Mouse (Mus musculus) retina, embryonic 14.5 days (tissue): ENCODE data around the gene Hdac6.
A peak's percentile ranks its signal among the peaks of the same experiment; 100 is the strongest.
"Not testable (repeated sequence)": the region's sequence is repeated elsewhere in the genome, so short reads cannot be mapped to it uniquely, and the experiment has no call there.

ENCODE experiments used
- DNase-seq: peaks from one replicate; pipeline ENCODE4 v3.0.0-alpha.2; 2015; ENCODE audit warnings: low spot score

The Hdac6 gene

DNA sequence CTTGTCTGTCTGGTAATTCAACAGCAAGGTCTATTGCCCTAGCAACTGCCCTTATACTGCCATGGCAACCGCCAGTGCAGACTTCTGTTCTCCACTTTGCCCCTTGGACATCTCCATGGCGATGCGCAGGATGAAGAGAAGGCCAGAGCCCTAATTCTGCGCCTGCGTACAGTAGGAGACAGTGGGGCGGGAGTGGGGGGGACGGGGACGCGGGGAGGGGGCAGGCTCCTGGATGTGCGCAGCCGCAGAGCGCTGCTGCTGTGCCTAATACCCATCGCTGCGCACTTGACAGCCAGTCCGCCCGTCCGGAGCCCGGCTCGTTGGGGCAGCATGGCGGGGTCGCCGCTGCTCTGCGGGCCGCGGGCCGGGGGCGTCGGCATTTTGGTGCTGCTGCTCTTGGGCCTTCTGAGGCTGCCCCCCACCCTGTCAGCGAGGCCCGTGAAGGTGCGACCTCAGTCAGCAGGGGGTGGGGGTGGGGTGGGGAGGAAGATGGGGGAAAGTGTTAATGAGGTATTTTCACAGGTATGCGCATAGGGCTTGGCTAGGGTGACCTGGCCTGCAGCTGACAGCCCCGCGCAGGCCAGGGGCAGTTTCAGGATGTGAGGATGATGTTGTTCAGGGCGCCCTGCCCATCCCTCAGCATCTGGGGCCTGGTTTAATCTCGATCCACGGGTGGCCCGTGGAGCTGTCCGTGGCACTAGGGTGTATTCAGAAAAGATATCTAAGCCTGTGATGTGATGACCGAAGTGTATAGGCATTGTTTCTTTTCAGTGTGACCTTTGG is 27.9 kb downstream of the Hdac6 start, which contains the start of gene Pcsk1n:
TSS of gene Pcsk1n (plus strand) at position 222 of the 783 bp plus-strand sequence.
- DNase-seq = peak; percentile 79

DNA sequence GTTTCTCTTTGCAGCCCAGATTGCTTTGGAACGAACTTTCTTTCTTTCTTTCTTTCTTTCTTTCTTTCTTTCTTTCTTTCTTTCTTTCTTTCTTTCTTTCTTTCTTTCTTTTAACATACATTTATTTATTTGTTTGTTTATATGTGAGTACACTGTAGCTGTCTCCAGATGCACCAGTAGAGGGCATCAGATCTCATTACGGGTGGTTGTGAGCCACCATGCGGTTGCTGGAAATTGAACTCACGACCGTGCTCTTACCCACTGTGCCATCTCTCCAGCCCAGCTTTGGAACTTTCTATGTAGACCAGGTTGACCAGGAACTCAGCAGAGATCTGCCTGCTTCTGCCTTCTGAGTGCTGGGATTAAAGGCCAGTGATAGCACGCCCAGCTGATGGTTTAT is 29.7 kb downstream of the Hdac6 start:
- DNase-seq = not testable (repeated sequence)

DNA sequence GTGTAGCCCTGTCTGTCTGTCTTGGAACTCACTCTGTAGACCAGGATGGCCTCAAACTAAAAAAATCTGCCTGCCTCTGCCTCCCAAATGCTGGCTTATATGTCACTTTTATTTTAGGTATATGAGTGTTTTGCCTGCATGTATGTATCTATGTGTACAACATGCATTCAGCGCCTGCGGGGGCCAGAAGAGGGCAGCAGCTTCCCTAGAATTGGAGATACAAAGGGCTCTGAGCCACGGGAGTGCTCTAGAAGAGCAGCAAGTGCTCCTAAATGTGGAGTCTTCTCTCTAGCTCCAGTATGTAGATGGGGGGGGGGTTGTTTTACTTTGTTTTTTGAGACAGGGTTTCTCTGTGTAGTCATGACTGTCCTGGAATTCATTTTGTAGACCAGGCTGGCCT is 32.0 kb downstream of the Hdac6 start:
- DNase-seq = not testable (repeated sequence)

DNA sequence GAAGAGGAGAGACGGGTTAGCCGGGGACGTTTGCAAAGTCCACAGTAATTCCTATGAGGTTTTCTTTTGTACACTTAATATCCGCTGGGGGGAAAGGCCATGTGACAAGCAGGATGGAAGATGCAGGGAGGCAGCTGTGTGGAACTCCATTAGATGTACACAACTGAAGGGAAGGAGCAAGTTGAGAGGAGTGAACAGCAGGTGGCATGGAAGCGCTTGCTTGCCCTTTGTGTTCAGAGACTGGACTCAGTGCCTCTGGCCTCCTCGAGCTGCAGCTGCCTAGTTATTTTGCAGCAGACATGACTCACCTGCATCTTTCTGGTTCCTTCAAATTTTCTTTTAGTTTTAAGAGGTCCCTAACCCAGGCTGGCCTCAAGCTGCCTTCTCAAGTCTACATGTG is 37.2 kb downstream of the Hdac6 start:
- DNase-seq = no peak

DNA sequence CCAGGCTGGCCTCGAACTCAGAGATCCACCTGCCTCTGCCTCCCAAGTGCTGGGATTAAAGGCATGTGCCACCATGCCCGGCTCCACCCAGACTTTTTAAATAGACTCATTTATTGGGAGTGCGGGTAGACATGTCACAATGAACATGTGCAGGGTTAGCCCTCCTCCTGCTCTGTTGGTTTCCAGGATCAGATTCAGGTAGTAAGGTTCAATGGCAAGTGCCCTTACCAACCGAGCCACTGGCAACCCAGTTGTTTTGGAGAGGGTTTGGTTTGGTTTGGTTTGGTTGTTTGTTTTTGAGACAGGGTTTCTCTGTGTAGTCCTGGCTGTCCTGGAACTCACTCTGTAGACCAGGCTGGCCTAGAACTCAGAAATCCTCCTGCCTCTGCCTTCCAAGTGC is 38.4 kb downstream of the Hdac6 start, which contains the start of gene Gm10490:
TSS of gene Gm10490 (plus strand) at position 301 of the 400 bp plus-strand sequence.
- not testable (repeated sequence) for DNase-seq

DNA sequence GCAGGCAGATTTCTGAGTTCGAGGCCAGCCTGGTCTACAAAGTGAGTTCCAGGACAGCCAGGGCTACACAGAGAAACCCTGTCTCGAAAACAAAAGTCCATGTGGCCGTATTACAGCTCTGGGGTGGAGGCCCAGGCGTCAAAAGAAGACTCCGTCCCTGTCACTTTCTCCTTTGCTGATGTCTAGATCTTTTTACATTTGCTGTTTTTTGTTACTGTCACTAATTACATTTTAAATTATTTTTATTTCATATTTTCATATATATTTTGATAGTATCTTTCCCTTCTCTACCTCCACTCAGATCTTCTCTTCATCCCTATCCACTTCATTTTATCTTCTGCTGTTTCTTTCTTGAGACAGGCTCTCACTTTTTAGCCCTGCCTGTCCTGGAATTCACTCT is 40.0 kb downstream of the Hdac6 start, which contains the start of gene Gm10491:
TSS of gene Gm10491 (minus strand) at position 101 of the 400 bp plus-strand sequence.
- DNase-seq = no peak

DNA sequence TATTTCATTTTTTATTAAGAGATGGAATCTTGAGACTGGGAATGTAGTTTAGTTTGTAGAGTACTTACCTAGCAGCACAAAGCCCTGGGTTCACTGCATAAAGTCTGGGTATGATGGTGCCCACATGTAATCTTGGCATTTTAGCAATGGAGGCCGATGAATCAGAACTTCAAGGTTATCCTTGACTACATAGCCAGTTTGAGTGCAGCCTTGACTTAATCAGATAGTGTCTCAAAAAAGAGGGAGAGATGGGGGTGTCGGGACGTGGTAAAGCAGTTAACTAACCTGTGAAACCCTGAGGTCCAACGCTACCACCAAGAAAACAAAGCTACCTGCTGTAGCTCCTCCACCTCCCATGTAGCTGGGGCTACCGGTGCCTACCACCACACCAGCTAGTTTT is 43.2 kb downstream of the Hdac6 start:
- DNase-seq = no peak

DNA sequence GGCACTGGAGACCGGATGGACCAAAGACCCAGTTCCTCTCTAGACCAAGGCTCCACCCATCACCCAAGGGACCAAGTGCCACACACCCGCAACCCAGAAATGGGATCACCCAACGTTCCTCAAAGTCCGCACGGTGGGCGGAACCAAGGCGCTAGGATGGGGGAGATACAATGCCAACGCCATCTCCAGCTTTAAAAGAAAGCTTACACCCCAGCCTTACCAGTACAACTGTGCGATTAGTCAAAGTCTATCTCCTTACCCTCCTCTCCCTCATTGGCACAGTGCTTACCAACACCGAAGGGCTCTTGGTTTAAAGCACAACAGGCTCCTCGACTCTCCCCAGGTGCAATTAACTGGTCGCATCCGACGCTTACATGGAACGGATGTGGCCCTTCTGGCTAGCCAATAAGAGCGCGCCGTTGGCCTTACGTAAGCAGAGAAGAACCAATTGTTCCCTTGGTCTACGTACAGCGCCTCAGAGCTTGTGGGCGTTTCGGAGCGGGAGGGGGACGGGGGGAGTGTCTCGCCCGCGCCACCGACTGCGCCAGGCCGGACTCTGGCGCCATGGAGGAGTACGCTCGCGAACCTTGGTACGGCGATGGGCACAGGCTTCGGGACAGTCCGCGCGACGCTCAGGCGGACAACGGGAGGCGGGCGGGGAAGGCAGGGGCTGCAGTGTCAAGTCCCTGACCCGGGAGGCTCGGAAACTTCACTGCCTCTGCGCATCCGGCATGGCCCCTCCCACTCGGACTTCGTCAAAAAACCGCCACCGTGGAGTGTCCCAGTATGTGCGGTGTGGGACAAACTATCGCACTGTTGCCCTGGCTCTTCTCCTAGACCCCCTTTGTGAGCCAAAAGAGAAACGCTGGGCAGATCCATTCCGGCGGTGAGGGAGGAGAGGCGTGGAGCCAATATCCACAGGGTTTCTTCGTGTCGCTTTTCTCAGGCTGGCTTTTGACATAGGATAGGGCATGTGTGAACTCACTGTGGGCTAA is 48.5 kb downstream of the Hdac6 start, which contains the start of the genes Pqbp1 and Timm17b:
TSS of gene Pqbp1 (minus strand) at position 390 of the 995 bp plus-strand sequence.
TSS of gene Timm17b (plus strand) at position 478 of the 995 bp plus-strand sequence.
- peak; percentile 87 for DNase-seq

DNA sequence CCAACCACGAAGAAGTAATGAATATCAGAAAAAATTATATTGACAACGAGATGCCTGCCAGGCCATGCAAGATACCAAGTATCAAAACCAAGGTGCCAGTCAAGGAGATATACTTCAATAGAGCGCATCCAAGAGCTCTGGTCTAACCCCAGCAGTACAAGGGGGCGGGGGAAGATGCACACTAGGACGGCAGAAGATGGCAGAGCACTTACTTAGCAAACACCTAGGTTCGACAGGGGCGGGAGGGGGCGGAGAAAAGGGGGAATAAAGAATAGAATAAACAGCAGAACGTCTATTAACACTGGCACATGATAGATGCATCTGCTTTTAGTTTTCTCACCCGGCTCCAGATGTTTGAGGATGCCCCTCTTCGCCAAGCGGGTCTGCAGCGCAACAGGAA is 49.5 kb downstream of the Hdac6 start:
- DNase-seq = no peak

DNA sequence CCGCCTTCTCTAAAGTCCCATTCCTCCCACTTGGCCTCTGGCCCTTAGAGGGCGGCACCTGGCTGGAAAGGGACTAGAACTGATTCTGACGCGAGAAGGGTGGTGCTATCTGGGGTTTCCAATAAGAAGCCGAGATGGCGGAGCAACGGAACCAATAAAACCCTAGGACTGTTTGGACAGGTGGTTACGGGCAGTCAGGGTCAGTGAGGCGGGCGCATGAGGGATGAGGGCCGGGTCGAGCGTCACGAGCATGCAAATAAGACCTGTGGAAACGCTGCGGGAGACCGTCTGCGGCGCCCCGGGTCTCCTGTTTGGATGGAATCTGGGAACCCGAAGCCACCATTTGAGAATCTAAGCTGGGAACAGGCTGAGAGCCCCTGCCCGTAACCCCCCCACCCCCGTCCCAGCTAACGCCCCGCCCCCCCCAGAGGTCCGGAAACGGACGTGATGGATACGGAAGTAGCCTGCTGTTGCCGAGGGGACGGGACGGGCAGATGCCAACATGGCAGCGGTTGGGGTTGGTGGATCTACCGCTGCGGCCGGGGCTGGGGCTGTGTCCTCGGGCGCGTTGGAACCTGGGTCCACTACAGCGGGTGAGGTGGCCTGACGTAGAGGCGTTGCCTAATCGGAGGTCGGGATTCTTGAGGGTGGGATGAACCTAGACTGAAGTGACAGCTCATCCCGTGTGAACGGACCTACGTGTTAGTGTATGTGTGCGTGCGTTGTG is 63.7 kb downstream of the Hdac6 start, which contains the start of gene Slc35a2:
TSS of gene Slc35a2 (plus strand) at position 188 of the 727 bp plus-strand sequence.
- DNase-seq = peak; percentile 77
